Mouse (Mus musculus) neural tube, embryonic 11.5 days (tissue): ENCODE results near the gene Hcrtr1. TPM values are rescaled to one million over a fixed set of nuclear protein-coding genes. Genes with fewer than 3 reads are reported as not detected.
A peak's percentile ranks its signal among the peaks of the same experiment; 100 is the strongest.

ENCODE experiments used
- ATAC-seq: fragments of 200-750 bp; cut with Nextera tagmentation; 2 replicates; pipeline ENCODE4 v1.8.0; 2017; ENCODE audit warnings: moderate number of reproducible peaks, mild to moderate bottlenecking, moderate TSS enrichment, moderate library complexity; ENCODE audit not compliant: insufficient read depth, low FRiP score, low TSS enrichment
- DNase-seq: peaks from one replicate; pipeline ENCODE4 v3.0.0-alpha.2; 2015; ENCODE audit warnings: low spot score
- H3K27ac ChIP-seq: fragments of 300-500 bp; sonication (generic); 2 replicates; pipeline ENCODE4 v1.5.1; 2014; ENCODE audit warnings: low read depth, mild to moderate bottlenecking, low read length
- H3K27me3 ChIP-seq: fragments of 300-500 bp; sonication (generic); 2 replicates; pipeline ENCODE4 v1.6.1; 2014; ENCODE audit warnings: mild to moderate bottlenecking, low read length, mixed read lengths; ENCODE audit not compliant: control insufficient read depth, insufficient read depth
- H3K36me3 ChIP-seq: fragments of 300-500 bp; sonication (generic); 2 replicates; pipeline ENCODE4 v1.6.1; 2014; ENCODE audit warnings: mild to moderate bottlenecking, low read length, moderate library complexity, mixed read lengths; ENCODE audit not compliant: control insufficient read depth, insufficient read depth
- H3K4me1 ChIP-seq: fragments of 300-500 bp; sonication (generic); 2 replicates; pipeline ENCODE4 v1.6.1; 2014; ENCODE audit warnings: low read length, mixed read lengths; ENCODE audit not compliant: control insufficient read depth, insufficient read depth
- H3K4me2 ChIP-seq: fragments of 300-500 bp; sonication (generic); 2 replicates; pipeline ENCODE4 v1.6.1; 2014; ENCODE audit warnings: low read depth, mild to moderate bottlenecking, moderate library complexity
- H3K4me3 ChIP-seq: fragments of 300-500 bp; sonication (generic); 2 replicates; pipeline ENCODE4 v1.5.1; 2014; ENCODE audit warnings: low read depth, low read length
- H3K9ac ChIP-seq: fragments of 300-500 bp; sonication (generic); 2 replicates; pipeline ENCODE4 v1.6.1; 2014; ENCODE audit warnings: mild to moderate bottlenecking, low read length
- H3K9me3 ChIP-seq: fragments of 300-500 bp; sonication (generic); 2 replicates; pipeline ENCODE4 v1.6.1; 2016; ENCODE audit warnings: low read length; ENCODE audit not compliant: control insufficient read depth
- WGBS: fragments of 180-500 bp; shearing (Covaris S2); extraction: QIAGEN DNeasy Blood & Tissue Kit; methylation state at CpG from one replicate; pipeline ENCODE4 v1.1.7; 2014; 5-methylcytosine and 5-hydroxymethylcytosine counted together
- polyA plus RNA-seq: library from polyadenylated mRNA; unstranded; fragments of >200 nt; fragmentation: Nextera tagmentation; extraction: Ambion mirVana; gene quantifications from 2 replicates; pipeline ENCODE4 v1.2.1, GENCODE M21; 2014

The Hcrtr1 gene
- polyA plus RNA-seq, 1 experiment from 2014 or later, result 0.20 TPM

DNA sequence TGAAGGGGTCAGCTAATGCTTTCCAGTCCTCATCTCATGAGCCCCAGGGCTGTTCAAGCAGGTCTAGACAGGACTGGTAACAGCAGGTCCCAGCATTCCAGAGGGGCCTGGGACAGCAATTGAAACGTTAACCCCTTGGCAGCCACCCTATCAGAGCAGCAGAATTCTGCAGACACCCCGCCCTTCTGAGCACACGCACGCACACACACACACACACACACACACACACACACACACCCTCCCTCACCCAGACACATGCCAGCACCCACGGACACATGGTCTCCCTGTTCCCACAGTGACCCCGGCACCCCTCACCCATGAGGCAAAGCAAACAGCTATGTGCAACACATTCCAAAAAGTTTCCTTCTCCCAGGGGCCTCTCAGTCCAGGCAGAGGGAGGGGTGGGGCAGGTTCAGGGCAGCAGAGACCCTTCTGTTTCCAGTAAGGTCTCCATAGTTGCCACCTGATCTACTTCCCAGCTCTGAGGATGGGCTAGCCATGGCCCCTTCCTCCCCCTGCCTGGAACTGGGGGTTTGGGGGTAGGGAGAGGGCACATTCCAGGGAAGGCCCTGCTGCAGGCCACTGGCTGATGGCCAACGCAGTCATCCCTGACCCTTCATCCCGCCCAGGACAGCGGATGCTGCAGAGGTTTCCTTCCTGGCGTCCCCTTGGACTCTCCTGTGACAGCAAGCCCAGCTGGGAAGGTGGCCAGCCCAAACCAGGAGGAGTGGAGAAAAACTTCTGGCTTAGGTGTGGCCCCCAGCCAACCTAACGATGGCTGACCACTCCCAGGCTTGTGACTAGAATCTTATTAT is 33.0 kb upstream of the Hcrtr1 start:
- Histone ChIP-seq H3K4me3 (no peak overlapping the region), H3K36me3 (no peaks in the 10 kb centered on the region), H3K27ac (no peak overlapping the region), H3K27me3 (peaks cover 16% of the 10 kb centered on the region; the same call in 1 of the 2 replicates), H3K4me1 (peaks cover 18% of the 10 kb centered on the region; the same call in 1 of the 2 replicates), H3K9ac (no peak overlapping the region), H3K4me2 (no peak overlapping the region), H3K9me3 (no peaks in the 10 kb centered on the region)
- DNase-seq, result no peak
- WGBS, result 67% methylated on average over 11 of the region's 11 CpGs
- ATAC-seq, result no peak

- no peak for DNase-seq
- Histone ChIP-seq H3K27me3 (peaks cover 16% of the 10 kb centered on the region; the same call in 1 of the 2 replicates), H3K27ac (no peak overlapping the region), H3K4me2 (no peak overlapping the region), H3K9ac (no peak overlapping the region), H3K4me1 (peaks cover 18% of the 10 kb centered on the region; the same call in 1 of the 2 replicates), H3K4me3 (no peak overlapping the region), H3K9me3 (no peaks in the 10 kb centered on the region), H3K36me3 (no peaks in the 10 kb centered on the region)
- ATAC-seq, result no peak
- 92% methylated on average over 4 of the region's 4 CpGs for WGBS
Measured at GRCm38 (mm10) chr4:130170362-130170761, 31.2 kb upstream of the Hcrtr1 start.

- peaks cover 13% of the 10 kb centered on the region; the same call in 1 of the 2 replicates for H3K4me1 ChIP-seq
Measured at GRCm38 (mm10) chr4:130169411-130169971, 30.3 kb upstream of the Hcrtr1 start.

DNA sequence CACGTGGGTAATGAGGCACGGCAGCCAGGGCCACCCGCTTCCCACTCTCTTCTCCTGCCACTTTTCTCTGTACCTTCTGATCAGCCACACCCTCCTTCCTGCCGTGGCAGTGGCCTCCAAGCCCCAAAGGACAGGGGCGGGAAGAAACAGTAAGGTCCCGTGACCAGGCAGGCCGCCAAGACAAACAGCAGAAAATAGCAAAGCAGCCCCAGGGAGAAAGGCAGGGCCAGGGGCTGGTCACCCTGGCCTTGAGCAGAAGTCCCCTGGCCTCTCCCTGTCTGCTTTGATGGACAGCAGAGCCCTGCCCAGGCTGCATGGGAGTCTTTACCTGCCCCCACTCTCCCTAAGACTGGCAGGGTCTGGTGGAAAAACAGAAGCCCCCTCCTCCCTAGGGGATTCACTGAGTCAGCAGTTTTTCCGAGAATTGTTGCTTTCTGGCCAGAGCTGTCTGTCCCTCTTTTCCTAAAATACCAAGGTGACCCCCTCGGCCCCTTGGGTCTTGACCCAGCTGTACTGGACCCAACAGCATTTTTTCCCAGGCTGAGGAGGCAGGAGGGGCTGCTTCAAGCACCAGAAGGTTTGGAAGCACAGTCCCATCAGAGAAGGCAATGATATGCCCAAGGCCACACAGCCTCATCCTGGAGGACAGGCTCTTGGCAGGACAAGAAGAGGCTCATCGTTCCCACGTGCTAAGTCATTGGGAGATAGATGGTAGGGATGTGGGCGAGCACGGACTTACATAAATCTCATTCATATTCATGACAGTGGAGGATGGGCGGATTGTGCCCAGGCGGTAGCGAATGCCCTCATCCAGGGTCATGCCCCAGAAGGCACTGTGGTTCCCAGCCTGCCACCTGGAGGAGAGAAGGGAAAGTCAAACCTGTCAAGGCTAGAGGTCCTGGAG is 29.4 kb upstream of the Hcrtr1 start:
- no peaks in the 10 kb centered on the region for H3K9me3 ChIP-seq
- 38% methylated on average over 16 of the region's 16 CpGs for WGBS
- DNase-seq (peak; percentile 40), ATAC-seq (no peak)
- H3K36me3 ChIP-seq, result no peaks in the 10 kb centered on the region
- H3K4me2 ChIP-seq, result no peak overlapping the region
- H3K4me1 ChIP-seq, result peaks cover 11% of the 10 kb centered on the region
- H3K9ac ChIP-seq, result no peak overlapping the region
- peaks cover 12% of the 10 kb centered on the region for H3K27me3 ChIP-seq
- H3K4me3 ChIP-seq, result no peak overlapping the region
- H3K27ac ChIP-seq, result no peak overlapping the region

More at GRCm38 (mm10) chr4:130169411-130169971, 30.3 kb upstream of the Hcrtr1 start:
- DNase-seq, result no peak
- no peak for ATAC-seq
- Histone ChIP-seq H3K4me2 (no peak overlapping the region), H3K9me3 (no peaks in the 10 kb centered on the region), H3K27me3 (peaks cover 11% of the 10 kb centered on the region; the same call in 1 of the 2 replicates), H3K27ac (no peak overlapping the region), H3K36me3 (no peaks in the 10 kb centered on the region), H3K9ac (no peak overlapping the region), H3K4me3 (no peak overlapping the region)
- 86% methylated on average over 16 of the region's 16 CpGs for WGBS

DNA sequence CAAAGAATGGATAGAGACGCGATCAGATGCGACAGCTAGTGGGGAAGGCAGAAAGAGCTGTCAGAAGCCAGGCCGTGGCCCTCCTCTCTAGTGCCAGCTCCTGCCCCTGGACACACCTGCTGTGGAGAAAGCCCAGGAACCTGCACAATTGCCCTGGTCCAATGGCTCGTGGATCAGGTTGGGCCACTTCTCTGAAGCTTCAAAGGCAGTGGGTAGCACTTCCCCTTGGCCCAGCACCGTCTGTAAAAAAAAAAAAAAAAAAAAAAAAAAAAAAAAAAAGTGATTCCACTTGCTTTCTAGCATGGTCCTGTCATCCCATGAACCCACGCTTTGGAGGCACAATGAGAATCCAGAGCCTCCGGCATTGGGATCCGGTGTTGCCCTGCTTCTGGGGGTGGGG is 28.7 kb upstream of the Hcrtr1 start:
- ATAC-seq (no peak), DNase-seq (no peak)
- Histone ChIP-seq H3K4me2 (peak overlapping the region; percentile 21; the same call in 1 of the 2 replicates), H3K4me1 (peaks cover 11% of the 10 kb centered on the region), H3K36me3 (no peaks in the 10 kb centered on the region), H3K27ac (no peak overlapping the region), H3K4me3 (no peak overlapping the region), H3K27me3 (peaks cover 18% of the 10 kb centered on the region), H3K9me3 (no peaks in the 10 kb centered on the region), H3K9ac (no peak overlapping the region)
- 43% methylated on average over 9 of the region's 9 CpGs for WGBS

- H3K9ac ChIP-seq, result no peak overlapping the region
- no peak for ATAC-seq
- H3K4me1 ChIP-seq, result peaks cover 10% of the 10 kb centered on the region
- no peak overlapping the region for H3K4me3 ChIP-seq
- no peaks in the 10 kb centered on the region for H3K36me3 ChIP-seq
- no peak for DNase-seq
- H3K4me2 ChIP-seq, result peak overlapping the region; percentile 21; the same call in 1 of the 2 replicates
- H3K27ac ChIP-seq, result no peak overlapping the region
- no peaks in the 10 kb centered on the region for H3K9me3 ChIP-seq
- WGBS, result 52% methylated on average over 22 of the region's 22 CpGs
- peaks cover 23% of the 10 kb centered on the region for H3K27me3 ChIP-seq
Measured at GRCm38 (mm10) chr4:130167321-130167720, 28.2 kb upstream of the Hcrtr1 start.

GRCm38 (mm10) chr4:130166592-130166991 is 27.4 kb upstream of the Hcrtr1 start:
- WGBS, result 82% methylated on average over 8 of the region's 8 CpGs

GRCm38 (mm10) chr4:130166061-130166460 is 26.9 kb upstream of the Hcrtr1 start:
- H3K4me3 ChIP-seq, result no peak overlapping the region
- ATAC-seq, result no peak
- H3K36me3 ChIP-seq, result no peaks in the 10 kb centered on the region
- no peak for DNase-seq
- H3K4me1 ChIP-seq, result peaks cover 7% of the 10 kb centered on the region
- 80% methylated on average over 17 of the region's 18 CpGs for WGBS
- no peaks in the 10 kb centered on the region for H3K9me3 ChIP-seq
- H3K9ac ChIP-seq, result no peak overlapping the region
- peaks cover 25% of the 10 kb centered on the region for H3K27me3 ChIP-seq
- H3K4me2 ChIP-seq, result no peak overlapping the region
- no peak overlapping the region for H3K27ac ChIP-seq

More at GRCm38 (mm10) chr4:130166592-130166991, 27.4 kb upstream of the Hcrtr1 start:
- H3K4me3 ChIP-seq, result no peak overlapping the region
- no peak overlapping the region for H3K9ac ChIP-seq
- H3K9me3 ChIP-seq, result no peaks in the 10 kb centered on the region
- peaks cover 7% of the 10 kb centered on the region for H3K4me1 ChIP-seq
- H3K27ac ChIP-seq, result no peak overlapping the region
- H3K27me3 ChIP-seq, result peaks cover 25% of the 10 kb centered on the region
- no peak for DNase-seq
- no peak overlapping the region for H3K4me2 ChIP-seq
- no peaks in the 10 kb centered on the region for H3K36me3 ChIP-seq
- no peak for ATAC-seq
